ENCODE assay signal across 7 mouse cellular contexts in genomic region chr7:101620373-101620772, GRCm38 (mm10). TPM values are rescaled to one million over a fixed set of nuclear protein-coding genes. Genes with fewer than 3 reads are reported as not detected.
DNase-seq lines count a peak whose midpoint lies in the region; ATAC-seq lines count a peak whose summit lies in the region.

No protein-coding gene starts in this region.

- intact Hi-C loops in heart, postnatal 36 days (cut with DNase I): no loop called here
- intact Hi-C loops in left cerebral cortex, postnatal 36 days (cut with DNase I): loop anchor here (2.0 kb wide), 1 partner anchor 208 kb away; no protein-coding TSS in a partner anchor

- peaks cover 12% of the 10 kb centered on the region; the same call in 1 of the 2 replicates for H3K4me1 ChIP-seq in neural tube, embryonic 15.5 days

- H3K27me3 ChIP-seq in neural tube, embryonic 15.5 days (replicated peaks): no peaks in the 10 kb centered on the region

- H3K9me3 ChIP-seq in neural tube, embryonic 15.5 days (replicated peaks): no peaks in the 10 kb centered on the region

- no peak for ATAC-seq in neural tube, embryonic 15.5 days (ENCODE audit: low FRiP score)

- H3K4me2 ChIP-seq in neural tube, embryonic 15.5 days: no peak overlapping the region

- H3K9ac ChIP-seq in neural tube, embryonic 15.5 days (replicated peaks): no peak overlapping the region

- no peak overlapping the region for H3K4me3 ChIP-seq in neural tube, embryonic 15.5 days (replicated peaks)

- WGBS in neural tube, embryonic 15.5 days: 31% methylated on average over 4 of the region's 4 CpGs

- no peaks in the 10 kb centered on the region for H3K36me3 ChIP-seq in neural tube, embryonic 15.5 days

- H3K27ac ChIP-seq in neural tube, embryonic 15.5 days (replicated peaks): no peak overlapping the region

- DNase-seq in neural tube, embryonic 10.5 days (ENCODE audit: extremely low spot score, low spot score): peak; percentile 38
- DNase-seq in R1 (ENCODE audit: low read depth, low spot score): peak; percentile 64
- DNase-seq in cerebellum, adult 8-10 months: peak; percentile 24
- DNase-seq in heart, postnatal 36 days: peak; percentile 17 to 29
- peak; percentile 53 to 65 for DNase-seq in left cerebral cortex, postnatal 36 days (ENCODE audit: low spot score in 2 of 2)
- DNase-seq in right cerebral cortex, adult 2 months (ENCODE audit: low spot score in 2 of 2): peak; percentile 79 to 84

RNA-seq across cellular contexts. Expression of gene Art2b, which starts 35.0 kb away (rescaled TPM):
- polyA plus RNA-seq in neural tube, embryonic 15.5 days (2015; fragmentation: Nextera tagmentation; extraction: Ambion mirVana): not detected in 2 replicates
- not detected for total RNA-seq in heart, postnatal 36 days (2021)
- total RNA-seq in left cerebral cortex, postnatal 36 days (2021): not detected

RNA-seq across cellular contexts. Expression of gene Clpb, which starts 43.1 kb away (rescaled TPM):
- polyA plus RNA-seq in neural tube, embryonic 15.5 days (2015; fragmentation: Nextera tagmentation; extraction: Ambion mirVana): 39.8 and 42.8 TPM in 2 replicates
- total RNA-seq in heart, postnatal 36 days (2021): 10 to 100 TPM; 71.6 to 81.0 TPM
- total RNA-seq in left cerebral cortex, postnatal 36 days (2021): 10 to 100 TPM; 55.2 to 60.3 TPM

Comparison
In these comparisons a context has a peak if more than half of its experiments do, and no peak if none do; other contexts are left out.
1. DNase-seq: peak in every context shown above with its lines; median percentile 82 in right cerebral cortex, adult 2 months; 64 in R1; 59 in left cerebral cortex, postnatal 36 days; 38 in neural tube, embryonic 10.5 days; 24 in cerebellum, adult 8-10 months; 23 in heart, postnatal 36 days.